Mouse (Mus musculus): Measurements from ENCODE around the gene Arsg.
"Not testable (repeated sequence)": the region's sequence is repeated elsewhere in the genome, so short reads cannot be mapped to it uniquely, and the experiment has no call there.

Gene Arsg

GRCm38 (mm10) chr11:109468133-109468532 is 5.0 kb upstream of the Arsg start:
- no peak for DNase-seq (ENCODE audit: low spot score in 2 of 2)

GRCm38 (mm10) chr11:109470170-109470569 is 3.0 kb upstream of the Arsg start:
- no peak for DNase-seq (ENCODE audit: low spot score in 2 of 2)

GRCm38 (mm10) chr11:109470921-109471861 is 2.0 kb upstream of the Arsg start:
- DNase-seq (ENCODE audit: low spot score in 2 of 2) = no peak

GRCm38 (mm10) chr11:109472171-109472691 is 943 bp upstream of the Arsg start:
- DNase-seq (ENCODE audit: low spot score in 2 of 2) = no peak

- peak in 1 of 2 experiments; percentile 47 for DNase-seq (ENCODE audit: low spot score in 2 of 2)
These were observed 378 bp upstream of the Arsg start for GRCm38 (mm10) chr11:109472821-109473170.

- no peak for DNase-seq (ENCODE audit: low spot score in 2 of 2)
These were observed 1.0 kb downstream of the Arsg start for GRCm38 (mm10) chr11:109474086-109474742.

GRCm38 (mm10) chr11:109474836-109475235 is 1.7 kb downstream of the Arsg start:
- DNase-seq (ENCODE audit: low spot score in 2 of 2) = no peak

GRCm38 (mm10) chr11:109475717-109476116 is 2.5 kb downstream of the Arsg start:
- DNase-seq (ENCODE audit: low spot score in 2 of 2) = no peak

GRCm38 (mm10) chr11:109476241-109476640 is 3.1 kb downstream of the Arsg start:
- DNase-seq (ENCODE audit: low spot score in 2 of 2) = no peak

- DNase-seq (ENCODE audit: low spot score in 2 of 2) = no peak
These were observed 3.5 kb downstream of the Arsg start for GRCm38 (mm10) chr11:109476653-109477052.

GRCm38 (mm10) chr11:109477606-109478380 is 4.6 kb downstream of the Arsg start:
- no peak for DNase-seq (ENCODE audit: low spot score in 2 of 2)

- no peak for DNase-seq (ENCODE audit: low spot score in 2 of 2)
These were observed 6.6 kb downstream of the Arsg start for GRCm38 (mm10) chr11:109479575-109480285.

- DNase-seq (ENCODE audit: low spot score in 2 of 2) = no peak
These were observed 7.3 kb downstream of the Arsg start for GRCm38 (mm10) chr11:109480440-109480839.

GRCm38 (mm10) chr11:109485398-109486045 is 12.3 kb downstream of the Arsg start:
- peak; percentile 60 to 77 for DNase-seq (ENCODE audit: low spot score in 2 of 2)

GRCm38 (mm10) chr11:109487111-109487510 is 13.9 kb downstream of the Arsg start:
- no peak for DNase-seq (ENCODE audit: low spot score in 2 of 2)

GRCm38 (mm10) chr11:109487991-109488684 is 15.0 kb downstream of the Arsg start:
- DNase-seq (ENCODE audit: low spot score in 2 of 2) = no peak

GRCm38 (mm10) chr11:109489763-109490162 is 16.6 kb downstream of the Arsg start:
- DNase-seq (ENCODE audit: low spot score in 2 of 2) = no peak

GRCm38 (mm10) chr11:109491844-109492243 is 18.7 kb downstream of the Arsg start:
- no peak for DNase-seq (ENCODE audit: low spot score in 2 of 2)

- DNase-seq (ENCODE audit: low spot score in 2 of 2) = not testable (repeated sequence)
These were observed 19.8 kb downstream of the Arsg start for GRCm38 (mm10) chr11:109492847-109493464.

All from left cerebral cortex, adult 9 months (tissue).